Mouse (Mus musculus) thymus, postnatal 14 days (tissue): ENCODE results near the gene Kcnj11.

Source experiments
- DNase-seq: peaks from one replicate; pipeline ENCODE4 v3.0.0; 2021

The Kcnj11 gene

DNA sequence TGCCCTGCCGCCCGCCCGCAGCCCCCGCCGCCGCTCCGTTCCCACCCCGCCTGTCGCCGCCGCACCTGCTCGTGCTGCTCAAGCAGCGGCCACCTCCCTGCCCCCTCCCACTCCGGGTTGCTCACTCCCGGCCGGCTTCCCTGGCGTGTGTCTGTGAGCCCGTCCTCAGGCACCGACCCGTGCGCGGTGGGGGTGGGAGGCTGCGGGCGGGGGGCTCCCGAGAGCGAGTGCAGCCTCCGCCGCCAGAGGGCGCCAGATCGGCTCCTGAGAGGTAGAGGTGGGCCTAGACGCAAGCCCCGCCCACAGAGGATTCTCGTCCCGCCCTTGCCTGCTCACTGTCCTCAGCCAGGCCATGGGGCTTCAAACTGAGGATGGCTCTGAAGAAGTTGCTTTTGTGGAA is at the start of gene Kcnj11:
Kcnj11 (minus strand) TSS at position 202 of the 400 bp plus-strand sequence.
- DNase-seq, result peak; percentile 83

- DNase-seq, result no peak
These were observed 46.9 kb upstream of the Kcnj11 start for GRCm38 (mm10) chr7:46147417-46147816.

- DNase-seq, result no peak
These were observed 46.2 kb upstream of the Kcnj11 start for GRCm38 (mm10) chr7:46146675-46147308.

GRCm38 (mm10) chr7:46144061-46144460 is 43.5 kb upstream of the Kcnj11 start:
- DNase-seq, result no peak

GRCm38 (mm10) chr7:46138329-46138930 is 37.9 kb upstream of the Kcnj11 start:
- DNase-seq, result no peak

- no peak for DNase-seq
These were observed 33.3 kb upstream of the Kcnj11 start for GRCm38 (mm10) chr7:46133858-46134257.

- DNase-seq, result no peak
These were observed 31.7 kb upstream of the Kcnj11 start for GRCm38 (mm10) chr7:46132229-46132628.

- no peak for DNase-seq
These were observed 31.2 kb upstream of the Kcnj11 start for GRCm38 (mm10) chr7:46131806-46132205.

DNA sequence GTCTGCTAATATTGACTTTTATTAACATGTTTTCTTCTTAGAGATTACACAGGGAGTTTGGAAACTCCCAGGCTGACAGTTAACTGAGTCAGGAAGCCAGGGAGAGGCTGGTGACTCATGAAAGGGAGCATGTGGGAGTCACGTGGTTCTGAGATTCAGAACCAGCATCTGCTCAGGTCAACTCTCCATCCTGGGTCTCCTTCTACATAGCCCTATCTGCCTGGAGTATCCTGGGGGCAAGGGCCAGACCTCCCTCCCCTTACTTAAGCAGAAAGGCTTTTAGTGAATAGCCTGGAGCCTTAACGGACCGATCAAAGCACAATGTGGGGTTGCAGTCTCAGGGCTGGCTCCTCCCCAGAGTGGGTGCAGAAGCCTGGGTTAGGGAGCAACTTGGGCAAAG is 30.7 kb upstream of the Kcnj11 start:
- no peak for DNase-seq

DNA sequence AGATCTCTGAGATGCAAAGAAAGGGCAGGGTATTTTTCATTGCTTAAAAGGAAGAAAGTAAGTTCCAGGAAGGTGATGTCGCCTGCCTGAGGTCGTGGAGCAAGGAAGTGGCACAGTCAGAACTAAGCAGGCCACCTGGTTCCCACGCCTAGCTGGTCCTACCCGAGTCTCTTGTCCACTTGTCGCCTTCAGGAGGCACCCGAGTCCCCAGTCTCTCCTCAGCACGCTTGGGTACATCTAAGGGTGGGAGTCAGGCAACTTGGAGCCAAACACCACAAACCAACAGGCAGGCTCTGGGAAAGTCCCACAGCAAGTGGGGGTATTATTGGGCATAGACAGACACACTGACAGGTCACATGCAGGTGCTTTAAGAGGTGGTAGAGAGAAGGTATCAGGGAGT is 30.2 kb upstream of the Kcnj11 start:
- no peak for DNase-seq

GRCm38 (mm10) chr7:46129463-46130179 is 29.1 kb upstream of the Kcnj11 start:
- DNase-seq, result no peak

DNA sequence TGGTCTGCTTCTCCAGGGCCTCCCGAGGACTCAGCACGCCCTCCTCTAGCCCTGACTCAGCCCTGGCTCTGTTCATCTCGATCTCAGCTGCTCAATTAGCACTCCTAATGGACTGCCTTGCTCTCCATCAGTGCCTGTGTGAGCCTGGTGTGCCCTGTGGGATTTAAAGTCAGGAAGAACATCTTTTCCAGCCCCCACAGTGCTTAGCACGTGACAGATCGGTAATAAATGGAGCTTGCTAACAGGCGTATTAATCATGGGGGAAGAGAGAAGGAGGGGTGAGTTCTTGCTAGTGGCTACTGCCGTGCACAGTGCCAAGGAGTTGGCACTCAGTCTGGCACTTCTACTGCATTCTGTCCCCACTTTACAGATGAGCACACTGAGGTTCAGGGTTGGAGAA is 27.6 kb upstream of the Kcnj11 start:
- DNase-seq, result no peak

DNA sequence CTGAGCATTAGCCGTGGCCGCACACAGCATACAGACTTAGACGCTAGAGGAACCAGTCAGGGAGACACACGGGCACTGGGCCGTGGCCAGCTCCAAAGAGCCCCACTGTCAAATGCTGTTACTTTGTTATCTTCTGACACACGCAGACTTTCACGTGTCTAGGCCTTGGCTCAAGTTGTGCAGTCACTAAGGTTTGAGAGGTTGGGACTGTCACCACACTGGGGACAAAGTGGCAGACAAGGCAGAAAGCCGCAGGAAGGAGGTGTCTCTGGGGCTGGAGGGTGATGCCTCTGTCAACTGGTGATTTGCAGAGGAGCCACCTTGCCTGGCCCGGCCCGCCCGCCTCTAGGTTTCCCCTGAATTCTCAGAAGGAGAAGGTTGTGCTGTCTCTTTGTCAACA is 24.8 kb upstream of the Kcnj11 start:
- DNase-seq, result no peak

- no peak for DNase-seq
These were observed 23.9 kb upstream of the Kcnj11 start for GRCm38 (mm10) chr7:46124460-46124859.

GRCm38 (mm10) chr7:46122964-46123363 is 22.4 kb upstream of the Kcnj11 start:
- no peak for DNase-seq

GRCm38 (mm10) chr7:46117035-46117434 is 16.5 kb upstream of the Kcnj11 start:
- DNase-seq, result no peak

- no peak for DNase-seq
These were observed 15.6 kb upstream of the Kcnj11 start for GRCm38 (mm10) chr7:46116118-46116581.

DNA sequence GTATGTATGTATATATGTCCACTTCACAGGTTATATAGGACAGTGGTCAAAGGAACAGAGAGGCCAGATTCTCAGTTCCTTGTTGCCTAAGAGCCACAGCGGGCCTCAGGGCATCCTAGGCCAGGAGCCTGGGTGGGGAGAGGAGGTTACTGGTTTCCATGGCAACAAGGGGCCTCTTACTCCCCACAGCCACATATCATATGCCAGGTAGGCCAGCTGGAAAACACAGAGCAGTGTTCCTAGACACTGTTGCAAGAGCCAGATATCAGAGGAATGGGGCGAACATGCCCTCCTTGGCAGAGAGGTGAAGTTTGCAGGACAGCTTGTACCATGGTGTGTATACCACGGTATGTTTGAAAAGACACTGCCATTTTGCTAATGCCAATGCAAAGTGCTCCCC is 12.9 kb upstream of the Kcnj11 start:
- DNase-seq, result no peak

- DNase-seq, result no peak
These were observed 11.4 kb upstream of the Kcnj11 start for GRCm38 (mm10) chr7:46111938-46112337.

- no peak for DNase-seq
These were observed 10.8 kb upstream of the Kcnj11 start for GRCm38 (mm10) chr7:46111212-46111817.

- no peak for DNase-seq
These were observed 9.5 kb upstream of the Kcnj11 start for GRCm38 (mm10) chr7:46110079-46110478.

DNA sequence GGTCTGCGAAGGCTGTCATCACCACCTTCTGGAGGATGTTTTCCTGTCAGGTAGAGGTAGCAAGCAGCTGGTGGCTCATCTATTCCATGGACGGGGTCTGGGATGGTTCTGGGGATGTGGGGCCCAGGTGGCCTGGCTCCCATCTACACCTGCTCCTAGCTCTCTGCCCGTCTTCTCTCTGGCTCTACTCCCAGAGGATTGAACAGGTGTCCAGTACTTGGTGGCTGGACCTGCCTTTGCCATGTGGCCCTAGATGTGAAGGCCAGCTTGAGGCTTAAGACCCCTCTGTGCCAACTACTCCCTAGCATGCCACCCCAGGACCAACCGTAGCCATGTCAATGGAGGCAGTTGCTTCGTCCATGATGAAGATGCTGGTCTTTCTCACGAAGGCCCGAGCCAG is 4.9 kb upstream of the Kcnj11 start:
- no peak for DNase-seq

GRCm38 (mm10) chr7:46104256-46104915 is 3.8 kb upstream of the Kcnj11 start:
- DNase-seq, result no peak
